Mouse (Mus musculus): Measurements from ENCODE around the gene Irf2bpl.

Gene Irf2bpl

DNA sequence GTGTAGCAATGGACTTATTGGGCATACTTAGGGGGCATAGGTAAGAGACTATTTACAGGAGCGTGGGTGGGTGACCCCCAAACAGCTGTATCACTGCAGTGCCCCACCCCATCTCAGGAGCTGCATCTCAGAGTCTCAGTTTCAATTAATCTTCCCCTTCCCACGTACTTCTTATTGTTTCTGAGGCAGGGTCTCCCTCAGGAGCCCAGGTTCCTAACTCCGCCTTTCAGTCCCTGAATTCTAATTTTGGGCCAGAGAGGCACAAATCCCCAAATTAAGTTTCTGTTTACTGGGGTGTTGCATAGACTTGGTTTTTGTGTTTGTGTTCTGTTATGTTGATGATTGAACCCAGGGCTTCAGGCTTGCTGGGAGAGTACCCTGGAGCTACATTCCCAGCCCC is 13.8 kb upstream of the Irf2bpl start:
- DNase-seq (ENCODE audit: low spot score) = no peak

- no peak for DNase-seq (ENCODE audit: low spot score)
Measured at GRCm38 (mm10) chr12:86897769-86898273, 13.2 kb upstream of the Irf2bpl start.

DNA sequence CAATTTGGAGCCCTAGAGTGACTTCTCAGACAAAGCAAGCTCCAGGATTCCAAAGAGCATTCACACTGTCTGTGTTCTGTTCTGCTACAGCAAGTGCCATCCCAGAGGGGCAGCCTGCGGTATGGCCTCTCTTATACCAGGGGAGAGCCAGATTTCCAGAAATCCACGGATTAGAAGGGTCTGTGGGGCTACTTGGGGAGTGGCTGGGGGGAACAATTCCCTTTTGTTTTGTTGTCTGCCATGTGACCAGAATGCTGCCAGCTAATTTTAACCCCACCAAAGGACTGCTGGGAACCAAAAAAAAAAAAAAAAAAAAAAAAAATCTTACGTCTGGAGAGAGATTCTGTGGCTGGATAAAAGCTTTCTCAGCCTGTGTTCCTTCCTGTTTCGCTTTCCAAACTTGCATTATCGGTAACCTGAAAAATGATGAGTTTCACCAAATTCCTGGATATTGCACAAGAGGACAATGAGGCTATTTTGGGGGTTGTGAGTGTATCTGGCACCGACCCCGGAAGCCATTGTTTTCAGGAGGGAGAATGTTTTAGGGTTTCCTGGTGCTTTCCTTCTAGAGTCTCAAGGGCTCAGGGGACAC is 12.4 kb upstream of the Irf2bpl start:
- no peak for DNase-seq (ENCODE audit: low spot score)

DNA sequence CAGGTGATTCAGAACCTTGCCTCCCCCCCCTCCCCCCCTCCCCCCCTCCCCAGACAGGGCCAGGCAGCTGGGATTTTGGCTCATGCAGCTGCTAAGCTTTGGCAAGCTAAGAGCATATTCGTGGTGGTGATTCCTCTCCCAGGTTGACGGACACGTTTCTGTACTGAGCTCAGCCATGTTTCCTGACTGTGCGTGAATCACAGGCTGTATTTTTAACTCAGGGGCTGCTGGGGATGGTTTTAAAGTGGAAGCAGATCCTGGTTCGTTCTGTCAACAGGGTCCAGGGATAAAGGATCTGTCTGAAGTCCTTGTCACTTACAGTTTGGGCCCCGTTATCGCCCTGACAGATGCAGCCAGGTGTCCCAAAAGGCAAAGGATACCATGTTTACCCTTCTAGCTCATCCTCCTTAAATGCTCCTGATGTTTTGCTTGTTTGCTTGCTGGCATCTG is 11.9 kb upstream of the Irf2bpl start:
- DNase-seq (ENCODE audit: low spot score) = no peak

DNA sequence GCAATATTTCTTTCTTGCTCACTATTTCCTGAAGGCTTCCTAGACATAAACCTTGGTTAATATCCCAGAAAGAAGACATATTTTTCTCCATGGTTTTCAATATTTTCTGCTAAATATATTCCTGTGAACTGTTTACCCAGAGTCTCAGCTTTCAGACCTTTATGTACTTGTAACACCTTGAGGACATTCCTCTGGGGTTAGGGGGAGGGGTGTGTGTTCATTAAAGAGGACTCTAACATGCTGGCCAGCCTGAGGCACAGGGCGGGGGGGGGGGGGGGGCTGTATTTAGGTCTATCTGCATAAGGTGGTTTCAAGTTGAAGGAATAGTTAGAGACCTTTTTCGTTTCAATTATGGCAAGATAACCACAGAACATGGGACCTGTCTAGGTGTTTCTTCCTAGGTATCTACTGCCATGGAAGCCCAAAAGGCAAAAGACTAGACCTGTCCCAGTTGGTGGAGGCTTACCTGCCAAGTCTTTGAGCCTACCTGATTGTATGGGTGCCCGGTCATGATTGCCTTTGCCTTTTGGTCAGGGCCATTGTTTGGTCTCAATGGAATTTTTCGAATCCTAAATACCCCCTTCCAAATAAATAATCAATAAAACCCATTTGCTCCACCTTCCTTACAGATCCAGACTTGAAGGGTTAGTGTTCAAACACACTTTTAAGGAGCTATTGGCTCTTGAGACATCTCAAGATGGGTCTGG is 11.3 kb upstream of the Irf2bpl start:
- DNase-seq (ENCODE audit: low spot score) = no peak

DNA sequence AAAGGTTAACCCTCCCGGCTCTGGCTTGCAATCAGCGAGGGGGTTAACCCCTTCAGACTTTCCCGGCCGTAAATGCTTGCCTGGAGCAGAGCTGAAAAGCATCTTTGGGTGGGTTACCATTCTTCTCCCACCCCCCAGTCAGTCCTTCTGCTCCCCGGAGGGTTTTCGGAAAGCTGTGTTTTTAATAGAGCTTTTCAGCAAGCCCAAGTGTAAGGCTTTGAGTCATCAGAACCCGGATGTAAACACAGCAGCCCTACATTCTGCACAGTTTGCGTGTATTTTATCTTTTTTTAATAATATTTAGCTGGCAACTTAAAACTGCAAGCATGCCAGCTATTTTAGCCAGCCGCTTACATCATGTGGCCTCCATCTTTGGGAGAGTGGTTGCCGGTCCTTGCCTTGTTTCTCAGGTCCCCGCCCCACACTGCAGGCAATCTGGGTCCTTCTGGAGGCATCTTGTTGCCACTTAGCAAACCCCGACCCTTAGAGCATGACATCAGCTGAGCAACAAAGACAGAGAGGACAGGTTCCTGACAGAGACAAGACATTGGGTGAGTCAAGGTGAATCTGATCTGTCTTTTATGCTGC is 10.3 kb upstream of the Irf2bpl start:
- no peak for DNase-seq (ENCODE audit: low spot score)

DNA sequence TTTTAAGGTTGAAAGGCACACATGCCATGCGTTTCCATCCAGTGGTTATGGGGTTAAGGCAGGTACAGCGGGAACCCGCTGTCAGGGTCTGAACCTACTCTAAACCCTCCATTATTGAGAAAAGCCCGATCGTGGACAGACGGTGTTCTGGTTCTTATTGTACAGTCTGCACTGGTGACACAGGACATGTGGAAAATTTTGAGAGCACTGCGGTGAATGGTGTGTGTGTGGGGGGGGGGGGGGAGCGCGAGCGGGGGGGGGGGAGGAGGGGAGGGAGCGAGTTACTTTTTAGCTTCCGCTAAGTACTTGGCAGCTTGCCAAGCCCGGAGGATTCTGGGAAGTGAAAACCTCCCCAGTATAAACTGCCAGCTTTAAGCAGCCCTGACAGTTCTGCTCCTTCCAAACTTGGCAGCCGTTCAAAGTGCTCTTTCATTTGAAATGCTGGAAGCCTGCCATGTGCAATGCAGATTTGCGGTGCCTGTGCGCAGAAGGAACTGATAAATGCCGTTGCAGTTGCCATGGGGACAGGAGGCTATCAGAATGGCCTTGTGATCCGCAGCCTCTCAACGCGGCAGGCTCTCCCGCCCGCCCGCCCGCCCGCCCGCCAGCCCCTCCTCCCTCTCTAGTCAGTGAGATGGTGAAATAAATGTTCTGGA is 9.7 kb upstream of the Irf2bpl start:
- peak; percentile 98 for DNase-seq (ENCODE audit: low spot score)

- DNase-seq (ENCODE audit: low spot score) = no peak
Measured at GRCm38 (mm10) chr12:86893326-86894183, 9.0 kb upstream of the Irf2bpl start.

DNA sequence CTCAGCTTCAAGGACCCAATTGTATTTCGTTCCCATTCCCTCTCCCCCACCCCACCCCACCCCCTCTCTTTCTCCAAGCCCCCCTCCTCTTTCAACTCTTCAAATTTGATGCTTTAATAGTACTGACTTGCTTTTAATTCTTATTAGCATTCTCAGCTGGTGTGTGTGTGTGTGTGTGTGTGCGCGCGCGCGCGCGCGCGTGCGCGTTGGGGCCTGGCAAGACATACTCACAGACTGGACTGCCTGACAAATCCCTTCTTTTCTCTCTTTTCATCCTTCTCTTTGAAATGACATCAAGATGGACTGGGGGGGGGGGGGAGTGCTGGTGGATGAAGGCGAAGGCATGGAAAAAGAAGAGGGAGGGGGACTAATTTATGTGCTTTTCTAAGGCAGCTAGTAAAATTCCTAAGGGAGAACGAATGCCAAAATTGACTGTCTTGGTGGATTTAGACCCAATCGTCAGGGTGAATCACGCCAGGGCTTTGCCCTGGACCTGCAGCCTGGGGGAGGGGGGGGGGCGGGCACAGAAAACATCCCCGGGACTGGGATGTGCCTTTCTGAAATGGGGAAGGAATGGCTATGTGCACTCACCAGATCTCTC is 8.2 kb upstream of the Irf2bpl start:
- DNase-seq (ENCODE audit: low spot score) = no peak

DNA sequence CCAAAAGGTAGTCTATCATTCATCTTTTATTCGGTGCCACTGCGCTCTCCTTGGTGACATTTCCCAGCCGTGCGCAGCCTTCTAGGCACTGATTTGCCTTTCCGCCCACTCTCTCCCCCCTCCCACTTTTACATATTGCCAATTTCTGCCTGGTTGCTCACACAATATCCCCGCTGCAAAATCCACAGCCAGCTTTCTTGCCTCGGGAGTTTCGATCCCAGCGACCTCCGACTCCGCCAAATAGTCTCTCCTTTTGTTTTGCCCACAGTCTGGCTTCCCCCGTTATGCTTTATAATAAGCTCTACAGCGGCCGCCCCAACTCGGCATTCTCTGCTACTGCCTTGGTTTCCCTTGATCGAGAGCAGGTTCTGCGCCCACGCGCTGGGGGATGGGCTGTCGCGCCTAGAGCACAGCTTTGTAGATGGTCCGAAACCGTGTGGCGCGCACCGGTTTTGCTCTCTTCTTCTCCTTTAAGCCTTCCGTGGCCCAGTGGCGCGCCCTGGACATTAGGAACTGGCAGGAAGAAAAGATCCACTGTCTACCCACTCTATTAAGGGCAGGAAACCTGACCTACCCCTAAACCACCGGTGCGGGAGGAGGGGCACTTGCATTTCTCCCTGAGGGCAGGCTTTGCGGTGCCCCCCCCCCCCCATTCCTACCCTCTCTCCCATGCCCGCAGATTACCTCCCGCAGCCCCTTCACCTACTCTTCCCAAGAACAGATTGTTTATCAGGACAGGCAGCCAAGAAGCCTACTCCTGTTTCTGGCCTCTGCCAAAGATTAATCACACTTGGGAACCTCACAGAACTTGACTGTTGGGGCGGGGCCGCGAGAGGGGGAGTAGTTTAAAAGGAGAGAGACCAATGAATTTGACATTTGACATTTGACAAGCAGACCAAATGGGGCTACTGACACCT is 7.4 kb upstream of the Irf2bpl start:
- DNase-seq (ENCODE audit: low spot score) = peak; percentile 93

GRCm38 (mm10) chr12:86891454-86891785 is 6.8 kb upstream of the Irf2bpl start:
- DNase-seq (ENCODE audit: low spot score) = no peak

- DNase-seq (ENCODE audit: low spot score) = no peak
Measured at GRCm38 (mm10) chr12:86890796-86891301, 6.3 kb upstream of the Irf2bpl start.

- no peak for DNase-seq (ENCODE audit: low spot score)
Measured at GRCm38 (mm10) chr12:86890091-86890720, 5.6 kb upstream of the Irf2bpl start.

GRCm38 (mm10) chr12:86889103-86889644 is 4.6 kb upstream of the Irf2bpl start:
- peak; percentile 84 for DNase-seq (ENCODE audit: low spot score)

GRCm38 (mm10) chr12:86888130-86889069 is 3.8 kb upstream of the Irf2bpl start:
- DNase-seq (ENCODE audit: low spot score) = peak; percentile 92

DNA sequence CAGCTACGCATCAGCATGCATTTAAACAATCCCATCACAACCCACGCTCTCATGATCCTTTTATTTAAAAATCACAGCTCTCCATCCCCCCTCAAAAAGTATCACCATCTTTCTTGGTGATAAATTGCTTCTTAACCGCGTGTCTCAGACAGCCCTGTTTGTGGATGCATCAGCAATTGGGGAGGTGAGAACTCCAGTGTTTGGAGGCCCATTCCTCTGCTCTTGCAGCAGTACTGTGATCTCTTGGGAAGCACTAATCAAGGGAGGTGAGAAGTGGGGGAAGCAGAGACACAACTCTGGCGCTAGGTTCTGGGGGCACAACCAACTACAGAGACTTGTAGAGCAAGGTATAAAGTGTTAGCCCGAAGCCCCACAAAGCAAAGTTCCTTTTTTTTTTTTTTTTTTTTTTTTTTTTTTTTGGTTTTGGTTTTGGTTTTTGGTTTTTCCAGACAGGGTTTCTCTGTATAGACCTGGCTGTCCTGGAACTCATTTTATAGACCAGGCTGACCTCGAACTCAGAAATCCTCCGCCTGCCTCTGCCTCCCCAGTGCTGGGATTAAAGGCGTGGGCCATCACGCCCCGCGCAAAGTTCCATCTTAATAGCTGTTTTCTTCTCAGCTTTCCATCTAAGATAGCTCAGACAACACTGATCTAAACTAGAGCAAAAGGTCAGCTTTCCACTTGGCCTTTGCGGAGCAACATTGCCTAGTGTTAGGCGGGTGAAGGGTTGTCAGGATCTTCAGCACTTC is 3.0 kb upstream of the Irf2bpl start:
- no peak for DNase-seq (ENCODE audit: low spot score)

GRCm38 (mm10) chr12:86886446-86886965 is 1.9 kb upstream of the Irf2bpl start:
- DNase-seq (ENCODE audit: low spot score) = no peak
